Mouse (Mus musculus): ENCODE data around the gene Dlgap4.

- TF ChIP-seq CTCF (IDR thresholded peaks at IDR 0.05; ENCODE audit: borderline replicate concordance, control insufficient read depth, extremely low read depth, insufficient read depth, low read length, poor library complexity) (no peak), POLR2A (IDR thresholded peaks at IDR 0.05; ENCODE audit: control insufficient read depth, extremely low read depth, insufficient read depth, low read length, poor library complexity) (no peak)
Observed at GRCm38 (mm10) chr2:156614661-156615654, 1.5 kb downstream of the Dlgap4 start.

Data from thymus, adult 2 months (tissue).